Mouse (Mus musculus): Measurements from ENCODE around the gene Cd160. TPM values are rescaled to one million over a fixed set of nuclear protein-coding genes. Genes with fewer than 3 reads are reported as not detected.

Gene Cd160
- total RNA-seq, 2 experiments from 2014 or later: not detected

DNA sequence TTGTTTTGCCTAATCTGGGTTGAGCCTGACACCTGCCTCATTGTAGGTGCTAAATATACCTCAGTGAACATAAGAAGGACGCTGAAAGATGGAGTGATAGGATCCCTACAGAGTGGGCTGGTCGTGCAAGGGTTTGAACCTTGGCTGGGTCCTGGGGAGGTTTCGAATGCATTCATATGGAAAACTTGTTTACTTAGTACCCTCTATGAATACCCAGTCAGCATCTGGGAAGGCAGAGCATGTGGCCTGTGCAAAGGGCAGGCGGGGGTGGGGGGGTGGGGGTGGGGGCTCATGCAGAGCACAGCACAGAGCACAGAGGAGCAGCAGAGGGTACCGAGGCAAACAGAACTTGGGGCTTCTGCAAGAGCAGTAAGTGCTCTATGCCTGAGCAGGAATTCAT lies 3.8 kb upstream of the Cd160 start:
- DNase-seq (ENCODE audit: low spot score in 2 of 2): no peak

DNA sequence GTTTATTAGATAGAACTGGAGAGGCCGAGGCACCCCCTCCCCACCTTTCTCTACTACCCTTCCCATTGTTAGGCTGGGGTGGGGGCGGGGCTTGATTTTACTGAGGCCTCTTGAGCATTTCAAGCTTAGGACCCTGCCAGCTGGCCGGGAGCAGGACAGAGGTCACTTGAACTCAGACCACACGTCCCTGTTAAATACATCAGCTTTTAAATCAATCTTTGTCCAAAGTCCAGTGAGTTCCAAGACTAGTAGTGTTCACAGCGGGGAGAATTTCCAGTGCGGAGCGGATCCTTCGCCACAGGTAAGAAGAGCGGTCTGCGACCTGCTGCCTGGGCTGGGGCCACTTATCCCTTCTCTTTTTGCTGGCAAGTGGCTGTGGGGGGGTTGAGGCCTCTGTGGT lies 705 bp upstream of the Cd160 start:
- no peak for DNase-seq (ENCODE audit: low spot score in 2 of 2)

DNA sequence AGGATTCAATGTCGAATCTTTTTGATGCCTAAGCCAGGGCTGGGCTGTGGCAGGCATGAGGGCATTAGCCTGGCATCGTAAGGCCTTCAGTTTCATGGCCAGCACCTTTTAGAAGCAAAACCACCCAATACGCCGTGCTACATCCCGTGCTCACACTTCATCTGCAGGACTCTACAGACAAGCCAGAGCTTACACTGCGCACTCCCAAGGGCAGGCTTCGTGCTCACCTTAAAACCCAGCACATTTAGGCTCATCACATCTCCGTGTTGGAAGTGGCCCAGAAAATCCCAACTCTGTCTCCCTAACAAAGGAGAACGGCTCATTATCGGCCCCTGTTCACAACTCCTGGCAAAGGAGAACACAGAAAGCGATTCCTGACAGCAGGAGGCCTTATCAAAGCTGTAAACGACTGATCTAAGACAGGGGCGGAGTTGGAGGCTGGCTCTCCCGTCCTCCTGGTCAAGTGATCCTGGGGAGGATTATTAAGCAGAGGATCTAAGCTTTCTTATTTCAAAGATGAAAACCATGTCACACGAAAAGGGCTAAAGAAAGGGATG lies 765 bp downstream of the Cd160 start:
- DNase-seq (ENCODE audit: low spot score in 2 of 2): no peak

DNA sequence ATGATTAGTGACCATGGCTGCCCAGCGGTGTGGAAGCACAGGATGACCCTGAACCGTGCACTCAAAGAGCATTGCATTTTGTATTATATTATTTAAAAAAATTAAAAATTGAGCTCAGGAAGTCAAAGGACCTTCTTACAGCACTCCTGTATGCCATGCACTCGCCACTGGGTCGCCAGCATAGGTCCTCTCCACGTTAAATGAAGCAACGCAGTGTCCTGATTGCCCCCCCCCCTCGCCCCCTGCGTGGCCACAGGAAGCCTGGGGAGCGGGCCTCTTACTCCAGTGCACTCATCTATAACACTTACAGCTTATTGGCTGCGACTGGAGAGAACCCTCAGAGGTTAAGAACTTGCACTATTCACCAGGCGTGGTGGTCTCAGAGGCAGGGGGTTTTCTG lies 3.9 kb downstream of the Cd160 start:
- DNase-seq (ENCODE audit: low spot score in 2 of 2): no peak

DNA sequence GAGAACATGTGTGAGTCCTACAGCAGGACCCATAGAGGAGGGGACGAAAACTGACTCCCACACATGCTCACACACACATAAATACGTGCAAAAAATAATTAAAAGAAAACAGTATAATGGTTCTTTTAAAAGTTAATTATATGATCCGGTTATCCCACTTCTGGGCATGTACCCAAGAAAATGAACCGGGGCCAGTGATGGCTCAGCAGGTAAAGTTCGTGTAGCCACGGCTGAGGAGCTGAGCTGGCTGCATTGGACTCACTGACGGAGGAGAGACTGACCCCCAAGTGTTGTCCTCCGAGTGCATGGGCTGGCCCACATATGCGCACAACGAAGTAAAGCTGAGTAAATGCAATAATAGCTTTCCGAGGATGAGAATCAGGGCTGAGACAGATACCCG lies 4.5 kb downstream of the Cd160 start:
- DNase-seq (ENCODE audit: low spot score in 2 of 2): no peak

DNA sequence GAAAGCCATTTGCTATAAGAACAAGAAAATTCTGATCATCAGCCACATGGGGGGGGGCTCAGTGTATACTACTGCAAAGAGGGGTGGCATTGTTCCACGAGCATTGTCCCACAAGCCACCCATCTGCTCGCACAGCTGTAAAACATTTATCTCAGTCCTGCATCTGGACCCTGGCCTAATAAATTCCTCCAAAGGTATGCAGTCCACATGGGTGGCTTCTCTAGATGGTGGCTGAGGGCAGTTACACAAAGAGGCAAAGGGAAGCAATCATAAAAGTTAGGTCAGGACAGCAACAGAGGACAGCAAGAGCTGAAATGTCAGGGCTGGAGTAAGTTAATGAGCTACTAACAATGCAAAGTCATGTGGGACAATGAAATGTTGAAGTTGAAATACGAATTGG lies 5.5 kb downstream of the Cd160 start:
- no peak for DNase-seq (ENCODE audit: low spot score in 2 of 2)

DNA sequence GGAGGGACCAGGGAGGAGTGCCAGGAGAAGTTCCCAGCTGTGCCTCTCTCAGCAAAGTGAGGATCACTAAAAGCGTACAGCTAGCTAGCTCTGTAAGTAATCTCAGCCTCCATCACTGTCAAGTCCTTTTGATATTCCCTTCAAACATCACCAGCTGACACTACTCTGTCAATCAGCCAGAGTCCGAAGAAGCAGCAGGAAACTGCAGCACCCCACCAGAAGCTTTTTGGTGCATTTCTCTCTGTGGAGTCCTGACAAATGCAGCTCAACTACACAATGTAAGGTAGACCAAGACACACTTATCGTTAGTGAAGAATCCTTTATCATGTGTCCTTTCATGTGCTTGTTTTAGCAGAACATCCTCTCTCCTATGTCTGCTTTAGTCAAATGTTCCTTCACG lies 7.6 kb downstream of the Cd160 start:
- DNase-seq (ENCODE audit: low spot score in 2 of 2): no peak

DNA sequence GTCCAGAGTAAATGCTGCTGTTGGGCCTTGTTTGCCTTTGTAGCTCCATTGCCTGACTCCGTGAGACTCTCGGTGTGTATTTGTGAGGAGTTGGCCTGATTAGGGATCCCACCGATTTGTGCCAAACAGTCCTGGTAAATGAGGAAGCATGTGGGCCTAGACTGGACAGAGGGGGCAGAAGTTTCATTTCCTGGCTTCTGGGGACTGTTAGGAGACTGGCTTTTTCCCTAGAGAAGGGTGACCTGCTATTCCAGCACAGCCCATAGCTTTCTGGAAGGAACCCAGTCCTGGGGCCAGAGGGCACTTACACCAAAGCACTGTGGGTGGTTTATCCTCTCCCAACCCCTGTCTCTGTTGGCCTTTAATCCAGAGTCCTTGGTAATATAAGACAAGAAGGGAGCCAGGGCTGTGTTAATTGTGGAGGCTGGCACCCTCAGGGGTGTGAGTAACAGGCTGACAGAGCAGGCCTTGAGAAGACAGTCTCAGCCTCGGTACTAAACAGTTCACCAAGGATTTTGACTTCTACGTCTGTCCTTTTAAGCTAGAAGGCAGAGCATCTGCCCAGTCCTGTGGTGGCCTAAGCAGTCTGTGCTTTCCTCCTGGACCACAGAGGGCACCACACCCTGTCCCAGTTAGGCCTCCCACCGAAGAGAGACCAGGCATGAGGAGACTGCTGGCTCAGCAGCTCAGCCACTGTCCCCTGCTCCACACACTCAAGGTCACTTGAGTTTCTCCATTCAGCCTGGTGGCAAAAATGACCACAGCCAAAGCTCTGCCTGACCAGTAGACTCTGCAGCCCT lies 8.8 kb downstream of the Cd160 start:
- DNase-seq (ENCODE audit: low spot score in 2 of 2): no peak

DNA sequence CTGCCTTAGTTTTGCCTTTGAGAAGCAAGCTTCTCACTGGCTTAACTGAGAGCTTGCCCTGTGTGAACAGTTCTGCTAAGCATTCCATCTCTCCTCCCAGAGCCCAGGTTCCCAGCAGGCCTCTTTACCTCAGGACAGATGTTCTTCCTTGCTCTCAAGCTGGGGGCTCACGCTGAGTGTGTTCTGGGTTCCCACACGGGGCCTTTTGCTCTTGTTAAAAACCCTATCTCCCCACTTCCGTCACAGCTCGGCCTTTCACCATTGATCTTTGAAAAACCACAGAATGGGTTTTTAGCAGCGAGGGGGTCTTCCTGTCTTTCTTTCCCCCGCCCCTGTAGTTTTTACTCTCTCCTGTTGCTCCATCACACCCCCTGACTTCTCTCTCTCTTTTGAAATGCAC lies 14.8 kb downstream of the Cd160 start:
- DNase-seq (ENCODE audit: low spot score in 2 of 2): no peak

DNA sequence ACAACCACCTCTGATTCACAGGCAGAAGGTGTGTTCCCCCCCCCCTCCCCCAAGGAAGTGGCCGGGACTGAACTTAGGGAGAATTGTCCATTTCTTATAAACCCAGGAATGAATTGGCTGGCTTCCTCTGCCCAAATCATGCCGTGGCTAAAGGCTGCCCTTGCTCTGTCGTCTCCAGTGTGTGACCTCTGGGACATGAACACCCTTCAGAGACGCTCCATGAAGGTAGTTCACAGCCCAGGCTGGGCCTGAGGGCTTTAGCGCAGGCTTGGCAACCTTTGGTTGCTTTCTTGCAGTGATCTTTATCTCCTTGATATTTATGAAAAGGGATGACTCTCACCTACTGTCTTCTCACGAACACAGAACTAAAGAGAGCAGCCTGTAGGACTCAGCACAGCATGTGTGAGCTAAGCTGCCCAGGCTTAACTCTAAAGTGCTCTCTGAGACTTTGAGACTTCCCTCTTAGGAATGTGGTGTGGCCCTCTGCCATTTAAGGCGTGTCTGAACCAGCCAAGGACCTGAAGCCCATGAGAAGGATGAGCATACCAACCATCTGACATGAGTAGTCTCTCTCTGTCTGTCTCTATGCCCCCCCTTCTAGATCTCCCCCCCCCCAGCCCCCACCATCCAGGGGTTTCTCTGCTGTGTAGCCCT lies 15.4 kb downstream of the Cd160 start:
- no peak for DNase-seq (ENCODE audit: low spot score in 2 of 2)

DNA sequence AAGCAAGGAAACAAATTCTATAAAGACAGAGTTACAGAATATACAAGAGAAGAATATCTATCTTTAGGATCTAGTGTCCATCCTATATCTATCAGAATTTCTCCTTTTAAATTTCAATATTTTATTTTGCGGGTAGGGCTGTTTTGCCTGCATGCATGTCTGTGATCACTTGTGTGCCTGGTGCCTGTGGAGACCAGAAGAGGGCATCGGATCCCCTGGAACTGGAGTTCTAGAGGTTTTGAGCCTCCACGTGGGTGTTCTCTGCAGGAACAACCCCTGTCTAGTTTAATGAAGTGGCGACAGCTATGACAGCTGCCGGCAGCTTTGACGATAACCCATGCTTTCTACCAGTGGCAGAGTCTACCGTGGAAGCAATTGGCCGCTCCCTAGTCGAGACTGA lies 16.0 kb downstream of the Cd160 start:
- peak; percentile 19 to 62 for DNase-seq (ENCODE audit: low spot score in 2 of 2)

DNA sequence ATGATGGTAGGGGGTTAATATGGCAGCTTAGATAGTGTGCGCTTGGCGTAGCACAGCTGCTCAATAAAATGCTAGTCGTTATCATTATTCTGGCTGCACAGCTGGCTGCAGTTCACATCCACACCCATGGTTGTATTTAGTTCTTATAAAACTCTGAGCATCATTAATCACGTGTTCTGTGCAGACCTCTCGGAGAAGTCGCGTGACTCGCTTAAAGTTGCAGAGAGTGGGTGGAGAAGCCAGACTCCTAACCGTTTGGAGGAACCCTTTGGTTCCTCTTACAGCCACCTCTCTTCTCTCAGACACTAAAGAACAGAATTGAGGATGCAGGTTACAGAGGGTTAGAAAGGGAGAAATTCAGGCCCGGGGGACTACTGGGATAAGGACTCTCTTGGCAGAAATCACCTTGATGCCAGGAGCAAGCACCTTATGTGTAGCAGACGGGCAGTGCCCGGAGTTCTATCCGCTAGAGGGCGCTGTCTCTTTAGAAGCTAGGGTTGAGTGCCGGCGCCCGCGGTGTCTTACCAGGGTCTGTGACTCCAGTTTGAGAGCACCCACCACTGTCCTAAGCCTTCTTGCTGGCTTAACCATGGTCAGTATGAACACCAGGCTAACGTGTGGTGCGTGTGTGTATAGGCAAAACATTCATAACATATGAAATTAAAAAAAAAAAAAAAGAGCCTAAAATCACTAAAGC lies 16.6 kb downstream of the Cd160 start:
- DNase-seq (ENCODE audit: low spot score in 2 of 2): peak; percentile 45 to 87

DNA sequence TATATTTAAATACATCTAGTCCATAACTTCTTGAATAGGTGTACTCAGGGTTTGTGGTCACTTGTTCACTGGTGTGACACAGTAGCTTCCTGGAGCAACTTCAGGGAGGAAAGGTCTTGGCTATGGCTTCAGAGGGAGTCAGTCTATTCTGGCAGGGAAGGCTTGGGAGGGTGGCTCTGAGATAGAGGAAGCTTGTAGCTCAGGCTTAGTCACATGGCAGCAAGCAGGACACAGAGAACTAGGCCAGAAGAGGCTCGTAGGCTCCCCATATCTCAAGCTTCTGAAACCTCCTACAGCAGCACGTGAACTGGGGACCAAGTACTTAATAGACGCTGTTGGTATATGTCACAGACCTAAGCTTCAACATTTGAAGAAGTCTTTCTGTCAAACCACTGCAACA lies 17.9 kb downstream of the Cd160 start:
- DNase-seq (ENCODE audit: low spot score in 2 of 2): no peak

DNA sequence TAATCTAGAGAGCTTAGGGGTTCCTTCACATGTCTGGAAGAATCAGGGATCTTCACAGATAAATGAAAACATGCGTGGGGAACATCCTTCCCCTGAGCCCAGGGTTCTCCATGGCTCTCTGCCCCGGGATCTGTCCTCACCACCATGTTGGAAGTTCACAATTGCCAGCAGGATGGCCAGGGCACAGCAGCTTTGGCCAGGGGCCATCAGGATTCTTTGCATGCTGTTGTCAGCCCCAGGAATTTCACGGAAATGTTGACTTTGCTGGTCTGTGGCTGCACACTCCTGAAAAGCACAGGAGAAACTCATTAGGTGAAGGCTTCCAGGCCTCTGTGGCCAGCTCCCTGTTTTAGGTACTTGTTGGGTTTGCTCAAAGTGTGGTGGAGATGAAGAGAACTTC lies 20.5 kb downstream of the Cd160 start:
- DNase-seq (ENCODE audit: low spot score in 2 of 2): no peak

DNA sequence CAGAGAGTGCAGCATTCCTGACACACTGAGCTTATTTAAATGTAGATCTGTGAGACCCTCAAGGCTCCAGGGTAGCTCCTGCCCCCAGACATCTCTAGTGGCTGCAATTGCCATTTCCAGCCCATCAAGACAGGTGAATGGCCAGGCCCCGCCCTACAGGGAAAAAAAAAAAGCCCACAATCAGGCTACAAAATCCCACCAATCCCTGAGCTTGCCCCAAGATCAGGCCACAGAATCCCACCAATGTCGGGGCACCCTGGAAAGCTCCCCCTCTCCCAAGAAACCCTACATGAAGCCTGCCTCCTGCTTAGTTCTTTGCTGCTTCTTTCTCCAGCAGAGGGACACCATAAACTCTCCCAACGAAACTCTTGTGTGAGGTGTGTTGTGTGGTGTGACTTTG lies 21.0 kb downstream of the Cd160 start:
- no peak for DNase-seq (ENCODE audit: low spot score in 2 of 2)

DNA sequence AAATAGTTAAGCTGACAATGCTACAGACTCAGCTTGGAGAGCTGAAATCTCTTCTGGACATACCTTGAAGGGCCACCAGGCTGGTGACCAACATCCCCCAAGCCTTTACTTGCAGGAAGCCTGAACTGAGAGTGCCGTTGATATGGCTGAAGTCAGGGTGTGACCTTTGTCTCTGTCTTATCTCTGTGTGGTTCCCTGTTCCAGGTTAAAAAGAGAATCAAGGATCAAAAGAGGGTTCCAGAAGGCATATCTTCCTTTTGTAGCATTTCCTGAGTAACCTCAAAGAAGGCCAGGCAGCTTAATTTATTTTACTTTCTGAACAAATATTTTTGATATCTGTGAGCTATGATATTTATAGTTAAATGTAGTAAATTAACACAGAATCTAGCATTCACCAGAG lies 26.9 kb downstream of the Cd160 start:
- no peak for DNase-seq (ENCODE audit: low spot score in 2 of 2)

DNA sequence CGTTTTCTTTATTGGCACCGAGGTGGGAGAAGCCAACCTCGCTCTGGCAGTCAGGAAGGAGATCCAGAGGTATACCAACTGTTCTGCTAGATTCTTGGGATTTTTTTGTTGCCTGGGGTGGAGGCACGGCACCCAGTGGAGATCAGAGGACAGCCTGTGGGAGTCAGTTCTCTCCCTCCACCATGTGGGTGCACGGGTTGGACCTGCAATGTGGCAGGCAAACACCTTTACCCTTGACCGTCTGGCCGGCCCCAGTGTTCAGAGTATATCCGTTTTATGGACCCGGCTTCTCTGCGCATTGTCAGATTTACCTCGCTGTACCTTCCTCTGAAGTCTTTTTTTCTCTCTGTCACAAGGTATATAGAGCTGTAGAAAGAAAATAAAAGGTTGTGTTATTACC lies 28.9 kb downstream of the Cd160 start:
- DNase-seq (ENCODE audit: low spot score in 2 of 2): no peak

DNA sequence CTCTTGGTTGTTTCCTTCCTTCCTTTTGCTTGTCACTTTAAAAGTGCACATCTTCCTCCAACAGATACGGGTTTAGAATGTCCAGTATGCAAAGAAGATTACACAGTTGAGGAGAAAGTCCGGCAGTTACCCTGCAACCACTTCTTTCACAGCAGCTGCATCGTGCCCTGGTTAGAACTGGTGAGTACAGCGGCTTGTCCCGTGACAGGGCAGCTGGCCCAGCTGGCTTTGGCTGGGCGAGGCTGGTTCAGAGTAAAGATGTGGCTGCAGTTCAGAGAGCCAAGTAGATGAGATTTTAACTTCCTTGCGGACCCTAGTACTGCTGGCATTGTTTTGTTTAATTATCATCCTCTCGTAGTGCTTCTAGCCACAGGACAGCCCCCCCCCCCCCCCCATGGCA lies 40.6 kb downstream of the Cd160 start:
- DNase-seq (ENCODE audit: low spot score in 2 of 2): peak in 1 of 2 experiments; percentile 34

DNA sequence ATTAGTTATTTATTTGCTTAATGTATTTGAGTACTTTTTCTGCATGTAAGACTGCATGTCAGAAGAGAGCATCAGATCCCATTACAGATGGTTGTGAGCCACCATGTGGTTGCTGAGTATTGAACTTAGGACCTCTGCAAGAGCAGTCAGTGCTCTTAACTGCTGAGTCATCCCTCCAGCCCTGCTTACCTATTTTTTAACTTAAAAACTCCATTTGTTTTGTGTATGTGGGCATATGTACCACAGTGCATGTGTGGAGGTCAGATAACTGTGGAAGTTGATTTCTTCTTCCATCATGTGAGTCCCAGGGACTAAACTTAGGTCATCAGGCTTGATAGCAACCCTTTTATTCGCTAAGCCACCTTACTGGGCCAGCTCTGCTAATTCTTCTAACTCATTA lies 41.4 kb downstream of the Cd160 start:
- no peak for DNase-seq (ENCODE audit: low spot score in 2 of 2)

DNA sequence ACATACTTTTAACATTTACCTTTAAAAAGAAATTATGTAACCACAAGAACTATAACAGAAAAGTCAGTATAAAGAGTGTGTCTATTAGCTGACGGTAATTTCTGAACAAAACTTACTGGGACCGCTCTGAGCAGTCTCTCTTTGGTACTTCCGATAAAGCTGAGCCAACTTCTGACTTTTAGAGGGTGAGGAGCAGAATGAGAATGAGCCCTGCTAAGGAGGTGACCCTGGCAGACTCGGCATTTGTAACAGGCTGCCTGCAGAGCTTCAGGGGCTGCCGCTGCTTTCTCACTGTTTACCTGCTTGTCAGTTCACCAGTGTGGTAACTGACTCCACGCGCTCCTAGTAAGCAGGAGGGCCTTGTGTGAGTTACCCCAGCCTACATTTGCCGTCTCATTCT lies 46.9 kb downstream of the Cd160 start:
- DNase-seq (ENCODE audit: low spot score in 2 of 2): peak in 1 of 2 experiments; percentile 14

DNA sequence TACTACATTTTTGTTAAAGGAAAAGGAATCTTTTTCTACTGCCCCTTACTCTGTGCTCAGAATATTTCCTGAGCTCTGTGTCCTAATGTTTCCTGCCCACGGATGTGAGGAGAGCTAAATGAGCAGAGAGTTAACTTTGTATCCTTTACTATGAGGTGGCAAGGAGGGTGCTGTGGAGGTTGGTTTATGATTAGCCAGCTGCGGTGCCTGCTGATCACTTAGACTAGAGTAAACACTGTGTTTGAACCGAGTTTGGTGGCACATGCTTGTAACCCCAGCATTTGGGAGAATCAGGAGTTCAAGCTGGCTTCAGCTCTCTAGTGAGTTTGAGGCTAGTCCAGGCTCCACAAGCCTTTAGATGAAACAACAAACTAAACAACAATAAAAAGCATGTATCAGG lies 52.0 kb downstream of the Cd160 start:
- no peak for DNase-seq (ENCODE audit: low spot score in 2 of 2)

DNA sequence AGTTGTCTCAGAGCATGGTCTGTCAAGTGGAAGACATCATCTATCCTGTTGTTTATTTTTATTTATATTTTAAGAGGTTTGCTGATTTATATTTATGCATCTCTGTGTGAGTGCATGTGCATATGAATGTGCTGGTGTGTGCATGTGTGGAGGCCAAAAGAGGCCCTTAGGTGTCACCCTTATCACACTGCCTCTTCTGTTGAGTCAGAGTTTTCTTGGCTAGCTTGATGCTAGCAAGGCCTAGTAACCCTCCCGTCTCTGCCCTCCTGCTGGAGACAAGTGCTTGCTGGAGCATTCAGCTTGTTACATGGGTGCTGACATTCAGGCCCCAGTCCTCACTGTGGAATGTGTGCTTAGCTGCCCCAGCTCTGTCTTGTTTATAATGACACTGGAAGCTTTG lies 56.2 kb downstream of the Cd160 start:
- no peak for DNase-seq (ENCODE audit: low spot score in 2 of 2)
